Mouse (Mus musculus) kidney, postnatal 4 days (tissue): ENCODE measurements around the gene Vasp.

Experiments
- DNase-seq, 2 experiments: peaks; one replicate each; pipeline ENCODE4 v3.0.0; 2021; ENCODE audit warnings: mixed read lengths in 2 of 2

Gene Vasp

DNA sequence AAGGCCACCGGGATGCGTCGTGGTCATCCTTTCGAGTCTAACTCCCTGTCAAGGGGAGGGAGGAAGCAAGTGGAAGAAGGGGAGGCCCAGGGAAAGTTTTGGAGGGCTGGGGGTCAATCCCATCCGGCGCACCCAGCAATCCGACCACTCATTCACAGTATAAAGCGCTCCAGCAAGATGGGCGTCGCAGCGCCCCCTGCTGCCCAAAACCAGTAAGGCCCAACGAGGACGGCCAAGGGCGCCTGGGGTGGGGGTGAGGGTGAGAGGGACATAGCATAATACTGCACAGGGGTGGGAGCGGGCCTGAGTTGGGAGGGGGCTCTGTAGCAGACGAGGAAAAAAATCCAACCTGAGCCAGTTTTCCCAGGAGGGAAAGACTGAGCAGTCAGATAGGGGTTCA is 32.2 kb upstream of the Vasp start:
- peak; percentile 85 to 88 for DNase-seq

DNA sequence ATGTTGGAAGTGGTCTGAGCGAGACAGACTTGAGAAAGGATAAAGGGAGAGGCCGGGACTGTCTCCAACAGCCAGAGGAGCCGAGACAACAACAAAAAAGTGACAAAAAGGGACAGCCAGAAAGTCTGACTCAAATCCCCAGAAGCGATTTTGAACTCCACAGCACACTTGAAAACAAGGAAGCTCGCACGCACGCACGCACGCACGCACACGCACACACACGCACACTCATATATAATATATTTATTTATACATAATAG is 31.4 kb upstream of the Vasp start:
- DNase-seq, result no peak

GRCm38 (mm10) chr7:19302264-19303045 is 30.8 kb upstream of the Vasp start:
- no peak for DNase-seq

DNA sequence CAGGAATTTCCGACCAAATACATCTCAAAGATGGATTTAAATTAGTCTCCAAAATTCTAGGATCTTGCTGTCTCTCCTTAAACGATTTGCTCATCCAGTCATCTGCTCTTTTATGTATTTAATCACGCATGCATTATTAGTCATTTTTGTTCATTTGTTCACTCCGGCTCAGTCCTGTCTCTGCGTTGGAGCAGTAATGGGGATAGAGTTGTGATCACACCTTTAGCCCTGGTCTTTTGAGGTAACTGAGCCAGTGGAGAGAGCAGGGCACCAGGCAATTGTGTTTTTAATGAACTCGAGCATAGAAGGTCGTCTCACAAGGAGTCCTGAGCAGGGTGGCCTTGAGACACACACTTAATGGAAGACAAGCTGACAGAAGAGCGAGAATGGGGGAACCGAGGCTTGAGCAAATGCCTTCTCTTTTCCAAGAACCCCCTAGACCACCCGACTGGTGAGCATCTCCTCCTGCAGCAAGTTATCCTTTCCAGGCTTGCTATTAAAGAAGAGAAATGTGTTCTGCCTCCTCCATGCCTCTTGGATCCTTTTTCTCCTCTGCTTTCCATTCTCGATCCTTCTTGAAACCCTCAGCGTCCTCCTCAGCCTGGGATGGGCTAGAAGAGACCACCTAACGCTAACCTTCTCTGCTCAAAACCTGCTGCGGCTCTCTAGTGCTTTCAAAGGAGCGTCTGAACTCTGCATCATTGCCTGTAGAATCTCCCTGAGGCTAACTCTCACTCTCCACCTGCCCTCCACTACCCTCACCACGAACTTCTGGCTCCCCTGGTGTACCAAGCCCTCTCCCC is 30.0 kb upstream of the Vasp start:
- DNase-seq, result no peak

DNA sequence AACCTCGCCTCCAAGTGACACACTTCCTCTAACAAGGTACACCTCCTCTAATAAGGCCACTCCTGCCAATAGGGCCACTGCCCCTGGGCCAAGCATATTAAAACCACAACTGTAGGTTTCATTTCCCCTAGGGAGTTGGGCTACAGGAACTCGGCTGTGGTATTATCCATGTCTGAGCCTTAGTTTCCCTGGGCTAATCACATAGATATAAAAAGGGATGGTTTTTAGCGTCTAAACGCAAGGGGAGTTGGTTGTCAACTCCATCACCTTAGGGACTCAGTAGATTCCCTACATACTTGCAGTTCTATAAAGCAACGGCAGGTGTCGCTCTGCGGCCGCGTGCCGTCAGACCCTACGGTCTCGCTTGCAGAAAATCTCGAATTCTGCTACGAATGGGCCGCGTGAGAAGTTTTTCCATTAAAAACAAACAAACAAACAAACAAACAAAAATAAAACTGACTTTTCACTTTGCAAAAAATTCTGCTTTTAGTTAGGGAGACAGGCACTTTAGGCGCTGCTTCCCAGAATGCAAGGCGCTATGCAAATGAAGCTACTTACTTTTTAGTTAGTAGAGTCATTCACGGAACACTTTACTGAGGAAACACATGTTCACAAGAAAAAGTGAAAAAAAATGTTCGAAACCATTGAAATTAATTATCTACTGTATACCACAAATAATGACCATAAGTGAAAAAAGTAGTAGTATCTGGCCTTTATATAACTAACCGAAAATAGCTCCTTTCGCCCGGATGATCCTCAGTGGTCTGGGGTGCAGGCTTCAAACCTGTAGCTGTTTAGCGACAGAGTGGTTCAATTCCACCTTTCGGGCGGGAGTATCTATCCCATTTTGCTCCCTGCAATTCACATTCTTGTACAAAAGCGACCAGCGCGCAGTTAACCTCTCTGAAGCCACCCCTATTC is 29.1 kb upstream of the Vasp start:
- peak; percentile 88 to 90 for DNase-seq

DNA sequence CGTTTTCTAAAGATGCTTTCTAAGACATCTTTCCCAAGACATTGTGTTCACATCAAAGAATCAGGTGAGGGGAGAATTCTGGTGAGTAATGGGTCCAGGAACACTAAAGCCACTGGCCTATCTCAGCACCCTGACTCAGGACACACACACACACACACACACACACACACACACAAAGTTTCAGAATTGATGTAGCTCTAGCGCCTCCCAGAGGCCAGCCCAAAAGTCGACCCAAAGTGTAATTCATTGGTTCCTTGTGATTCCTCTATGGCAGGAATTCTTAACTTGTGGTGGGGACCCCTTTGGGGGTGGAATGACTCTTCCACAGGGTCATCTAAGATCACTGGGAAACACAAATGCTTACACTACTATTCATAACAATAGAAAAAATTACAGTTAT is 27.6 kb upstream of the Vasp start:
- DNase-seq, result peak; percentile 67 to 75

DNA sequence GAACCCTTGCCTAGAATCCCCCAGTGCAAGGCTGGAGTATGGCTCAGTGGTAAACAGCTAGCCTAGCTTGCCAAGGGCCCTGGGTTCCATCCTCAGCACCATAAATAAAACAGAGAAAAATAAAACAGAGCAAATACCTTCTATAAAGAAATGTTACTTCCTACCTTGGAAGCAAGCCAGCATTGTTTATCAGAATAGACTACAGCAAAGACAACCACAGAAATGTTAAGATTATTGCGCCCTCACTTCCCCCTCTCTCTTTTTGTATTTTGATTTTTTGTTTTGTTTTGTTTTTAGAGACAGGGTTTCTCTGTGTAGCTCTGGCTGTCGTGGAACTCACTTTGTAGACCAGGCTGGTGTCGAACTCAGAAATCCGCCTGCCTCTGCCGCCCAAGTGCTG is 26.2 kb upstream of the Vasp start:
- no peak for DNase-seq

- no peak for DNase-seq
Observed at GRCm38 (mm10) chr7:19297034-19297433, 25.4 kb upstream of the Vasp start.

- DNase-seq, result peak; percentile 99 to 100
Observed at GRCm38 (mm10) chr7:19295503-19296185, 24.0 kb upstream of the Vasp start.

DNA sequence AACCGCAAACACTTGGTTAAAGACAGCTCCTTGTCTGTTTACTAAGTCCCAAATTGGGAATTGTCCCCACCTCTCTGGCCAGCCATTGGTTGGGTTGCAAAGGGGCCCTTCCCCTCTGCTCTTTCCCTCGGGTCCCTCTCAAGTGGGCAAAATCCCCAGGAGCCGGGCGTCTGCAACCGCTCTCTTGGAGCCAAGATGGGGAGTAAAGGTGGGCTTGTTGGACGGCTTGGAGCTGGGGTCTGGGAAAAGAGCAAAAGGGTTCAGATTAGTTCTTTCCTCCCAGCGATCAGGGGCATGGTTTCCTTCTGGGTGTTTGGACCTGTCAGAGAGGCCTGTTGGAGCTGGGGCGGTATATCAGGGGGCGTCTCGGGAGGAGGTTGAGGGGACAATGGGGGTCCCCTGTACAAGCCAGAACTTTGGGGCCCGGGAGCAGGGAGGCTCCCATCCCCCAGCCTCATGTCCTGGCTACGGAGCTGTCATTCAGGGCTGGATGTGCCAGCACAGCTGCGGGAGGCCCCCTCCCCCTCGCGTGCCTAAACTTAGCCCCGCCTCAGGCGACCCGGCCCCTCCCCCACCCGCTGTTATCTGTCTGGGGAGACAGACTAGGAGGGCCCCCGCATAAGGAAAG is 19.5 kb upstream of the Vasp start:
- peak; percentile 69 to 80 for DNase-seq

DNA sequence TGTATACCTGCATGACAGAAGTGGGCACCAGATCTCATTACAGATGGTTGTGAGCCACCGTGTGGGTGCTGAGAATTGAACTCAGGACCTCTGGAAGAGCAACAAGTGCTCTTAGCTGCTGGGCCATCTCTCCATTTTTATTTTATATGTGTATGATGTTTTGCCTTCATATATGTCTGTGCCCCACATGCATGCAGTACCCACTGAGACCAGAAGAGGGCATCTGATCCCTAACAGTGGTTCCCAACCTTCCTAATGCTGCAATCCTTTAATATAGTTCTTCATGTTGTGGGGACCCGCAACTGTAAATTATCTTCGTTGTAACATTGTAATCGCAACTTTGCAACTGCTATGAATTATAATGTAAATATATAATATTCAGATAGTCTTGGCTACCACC is 13.1 kb upstream of the Vasp start:
- DNase-seq, result peak; percentile 81 to 82

DNA sequence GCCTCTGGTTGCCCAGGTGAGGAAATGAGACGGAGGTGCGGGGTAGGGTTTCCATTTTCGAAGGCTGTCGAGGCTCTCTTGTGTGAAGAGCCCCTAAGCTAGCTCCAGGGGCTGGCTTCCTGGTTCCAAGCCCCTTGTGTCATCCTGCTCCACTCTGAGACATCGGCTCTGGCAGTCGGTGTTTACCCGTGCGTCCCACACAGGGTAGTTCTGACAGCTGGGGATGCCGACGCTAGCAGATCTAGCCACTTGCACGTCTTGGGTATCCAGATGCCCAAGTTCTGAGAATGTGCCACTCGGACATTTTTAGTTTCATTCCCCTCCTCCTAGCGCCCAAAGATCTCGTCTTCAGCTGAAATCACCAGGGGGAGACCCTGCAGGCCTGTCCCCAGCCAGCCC is 11.8 kb upstream of the Vasp start:
- DNase-seq, result no peak

GRCm38 (mm10) chr7:19282791-19283405 is 11.3 kb upstream of the Vasp start:
- peak; percentile 87 to 89 for DNase-seq

DNA sequence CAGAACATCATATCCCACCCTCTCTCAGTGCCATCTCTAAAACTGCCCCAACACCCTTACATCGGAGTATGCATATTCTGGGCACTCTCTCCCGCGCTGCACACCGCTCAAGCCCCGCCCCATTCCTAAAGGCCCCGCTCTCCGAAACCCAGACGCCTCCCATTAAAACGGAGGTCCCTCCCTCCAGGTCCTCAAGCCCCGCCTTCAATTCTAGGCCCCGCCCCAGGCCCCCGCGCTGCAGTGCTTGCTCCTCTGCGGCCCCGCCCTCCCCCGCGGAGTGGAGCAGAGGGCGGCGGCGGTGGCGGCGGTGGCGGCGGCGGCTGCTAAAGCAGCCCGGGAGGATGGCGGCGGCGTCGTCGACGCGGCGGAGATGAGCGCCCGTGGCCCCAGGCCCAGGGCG is 10.8 kb upstream of the Vasp start, which contains the start of gene Rtn2:
Gene Rtn2, plus strand, starts transcription at position 240 of the 400 bp plus-strand sequence.
- peak; percentile 87 to 90 for DNase-seq

DNA sequence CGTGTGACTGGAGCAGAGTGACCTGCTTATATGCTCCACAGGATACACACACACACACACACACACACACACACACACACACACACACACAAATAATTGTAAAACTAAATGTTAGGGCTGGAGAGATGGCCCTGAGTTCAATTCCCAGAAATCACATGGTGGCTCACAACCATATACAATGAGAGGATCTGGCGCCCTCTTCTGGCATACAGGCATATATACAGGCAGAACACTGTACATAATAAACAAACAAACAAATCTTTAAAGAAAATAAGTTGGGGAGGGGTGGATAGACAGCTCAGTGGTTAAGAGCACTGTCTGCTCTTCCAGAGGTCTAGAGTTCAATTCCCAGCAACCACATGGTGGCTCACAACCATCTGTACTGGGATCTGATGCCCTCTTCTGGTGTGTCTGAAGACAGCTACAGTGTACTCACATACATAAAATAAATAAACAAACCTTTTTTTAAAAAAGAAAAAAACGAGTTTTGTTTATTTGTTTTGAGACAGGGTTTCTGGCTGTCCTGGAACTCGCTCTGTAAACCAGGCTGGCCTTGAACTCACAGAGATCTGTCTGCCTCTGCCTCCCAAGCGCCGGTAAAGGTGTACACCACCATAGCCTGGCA is 10.2 kb upstream of the Vasp start:
- DNase-seq, result peak; percentile 40 to 54

DNA sequence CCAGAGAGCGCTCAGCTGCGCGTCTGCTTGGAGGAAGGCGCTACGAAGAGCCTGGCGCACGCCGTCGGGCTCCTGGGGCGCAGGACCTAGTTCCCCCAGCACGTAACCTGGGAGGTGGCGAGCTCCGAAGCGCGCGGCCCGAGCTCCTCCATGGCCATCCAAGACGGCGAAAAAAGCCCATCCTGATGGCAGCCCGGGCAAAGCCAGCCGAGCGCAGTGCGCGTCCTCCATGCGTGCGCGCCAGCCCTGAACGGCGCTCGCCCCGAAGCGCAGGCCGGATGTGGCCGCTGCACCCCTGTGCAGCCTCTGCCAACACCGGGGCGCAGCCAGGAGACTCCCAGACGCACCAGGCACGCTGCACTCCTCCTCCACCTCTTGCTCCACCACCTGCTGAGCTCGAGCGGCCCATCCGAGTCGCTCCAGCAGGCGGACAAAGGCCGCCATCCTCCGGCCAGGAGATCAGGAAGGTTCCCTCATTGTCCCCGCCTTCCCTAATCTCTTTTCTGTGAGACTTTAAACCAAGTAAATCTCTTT is 8.0 kb upstream of the Vasp start, which contains the start of gene Ppm1n:
Gene Ppm1n, minus strand, starts transcription at position 484 of the 534 bp plus-strand sequence.
- DNase-seq, result peak in 1 of 2 experiments; percentile 37

GRCm38 (mm10) chr7:19279052-19279451 is 7.4 kb upstream of the Vasp start:
- DNase-seq, result no peak

- no peak for DNase-seq
Observed at GRCm38 (mm10) chr7:19276253-19276652, 4.6 kb upstream of the Vasp start.

GRCm38 (mm10) chr7:19272173-19272764 is 652 bp upstream of the Vasp start:
- DNase-seq, result peak; percentile 84 to 89

DNA sequence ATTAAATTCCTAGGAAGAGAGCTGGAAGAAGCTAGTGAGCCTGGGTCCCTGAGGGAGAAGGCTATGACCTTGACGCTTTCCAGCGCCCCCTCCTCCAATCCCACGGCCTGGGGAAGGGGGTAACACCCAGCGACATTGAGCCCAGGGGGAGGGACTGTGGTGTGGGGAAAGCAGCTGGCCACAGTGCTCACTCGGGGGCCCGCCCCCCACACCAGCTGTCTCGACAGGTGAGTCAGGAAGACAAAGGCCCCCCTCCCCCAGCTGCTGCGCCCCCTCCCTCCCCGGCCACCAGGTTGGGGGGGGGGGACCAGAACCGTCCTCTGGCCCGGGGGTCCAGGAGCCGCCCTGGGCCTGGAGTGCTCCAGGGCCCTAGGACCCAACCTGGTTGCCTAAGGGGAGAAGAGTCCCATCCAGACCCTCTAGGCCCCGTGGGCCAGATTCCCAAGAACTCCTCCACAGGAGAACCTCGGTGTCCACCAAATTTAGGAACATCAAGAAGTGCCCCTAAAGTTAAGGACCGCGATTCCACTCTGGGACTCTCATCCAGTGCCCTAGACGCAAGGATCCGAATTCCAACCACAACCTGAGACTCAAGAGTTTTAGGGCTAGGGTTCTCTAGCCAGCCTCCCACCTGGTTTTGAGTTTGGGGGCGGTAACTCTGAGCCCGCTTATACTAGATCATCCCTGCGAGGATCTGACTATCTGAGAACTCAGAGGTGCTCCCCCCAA is 944 bp downstream of the Vasp start:
- peak; percentile 41 to 43 for DNase-seq
